Mouse (Mus musculus) E14TG2a.4 (cell line): Measurements from ENCODE around the gene Fat3.

ENCODE experiments used
- CTCF ChIP-seq: conservative IDR thresholded peaks from 2 replicates; pipeline ENCODE4 v1.5.1; 2014; ENCODE audit warnings: low read length
- NANOG ChIP-seq: IDR thresholded peaks from 2 replicates; pipeline ENCODE4 v1.6.1; 2014; ENCODE audit warnings: borderline replicate concordance, low read length, mixed read lengths

- peak; percentile 26; the same call in 1 of the 2 replicates for TF ChIP-seq CTCF
- TF ChIP-seq NANOG = no peak
These were observed 563.1 kb downstream of the Fat3 start for GRCm38 (mm10) chr9:15937837-15938514.
